Mouse (Mus musculus) cerebellum, adult 2 months (tissue): ENCODE data around the gene 4931409K22Rik.

Experiments
- CTCF ChIP-seq: fragments of 200-500 bp; IDR thresholded peaks from 2 replicates; pipeline ENCODE4 v1.5.1; 2011; ENCODE audit warnings: low read depth, mild to moderate bottlenecking, control low read depth, low read length, moderate library complexity, borderline replicate concordance; ENCODE audit not compliant: insufficient read depth
- POLR2A ChIP-seq: fragments of 200-500 bp; IDR thresholded peaks from 2 replicates; pipeline ENCODE4 v1.6.1; 2011; ENCODE audit warnings: low read length, control low read depth, borderline replicate concordance; ENCODE audit not compliant: insufficient read depth

DNA sequence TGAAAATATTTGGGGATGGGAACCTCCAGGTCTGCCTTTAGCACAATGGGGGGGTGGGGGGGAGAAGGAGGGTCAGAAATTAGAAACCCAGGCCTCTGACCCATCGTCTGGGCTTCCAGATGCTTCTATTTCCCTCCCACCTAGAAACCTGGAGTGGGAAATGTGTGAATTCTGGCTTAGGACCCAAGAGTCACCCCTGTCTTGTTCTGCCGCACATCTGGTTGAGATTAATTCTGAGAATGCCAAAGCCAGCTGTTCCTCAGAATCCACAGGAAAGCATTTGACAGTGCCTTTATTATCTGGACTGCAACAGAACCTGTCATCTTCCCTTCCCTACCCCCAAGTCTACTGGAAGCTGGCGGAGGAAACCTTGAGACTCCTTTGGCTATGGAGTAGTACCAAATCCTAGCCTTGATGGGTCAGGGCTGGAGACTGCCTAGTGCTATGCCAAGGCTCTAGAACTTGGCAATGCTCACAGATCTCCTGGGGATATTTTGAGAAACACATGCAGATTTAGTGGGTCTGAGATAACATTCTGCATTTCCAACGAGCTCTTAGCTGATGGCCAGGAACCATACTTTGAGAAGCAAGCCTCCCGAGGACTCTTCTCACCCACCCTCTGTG is 2.9 kb downstream of the 4931409K22Rik start:
- TF ChIP-seq CTCF, result no peak
- no peak for TF ChIP-seq POLR2A
